Mouse (Mus musculus): Measurements from ENCODE around the gene Rock2. TPM values are rescaled to one million over a fixed set of nuclear protein-coding genes. Genes with fewer than 3 reads are reported as not detected.

Rock2 gene
- polyA plus RNA-seq, 1 experiment = 14.4 TPM

DNA sequence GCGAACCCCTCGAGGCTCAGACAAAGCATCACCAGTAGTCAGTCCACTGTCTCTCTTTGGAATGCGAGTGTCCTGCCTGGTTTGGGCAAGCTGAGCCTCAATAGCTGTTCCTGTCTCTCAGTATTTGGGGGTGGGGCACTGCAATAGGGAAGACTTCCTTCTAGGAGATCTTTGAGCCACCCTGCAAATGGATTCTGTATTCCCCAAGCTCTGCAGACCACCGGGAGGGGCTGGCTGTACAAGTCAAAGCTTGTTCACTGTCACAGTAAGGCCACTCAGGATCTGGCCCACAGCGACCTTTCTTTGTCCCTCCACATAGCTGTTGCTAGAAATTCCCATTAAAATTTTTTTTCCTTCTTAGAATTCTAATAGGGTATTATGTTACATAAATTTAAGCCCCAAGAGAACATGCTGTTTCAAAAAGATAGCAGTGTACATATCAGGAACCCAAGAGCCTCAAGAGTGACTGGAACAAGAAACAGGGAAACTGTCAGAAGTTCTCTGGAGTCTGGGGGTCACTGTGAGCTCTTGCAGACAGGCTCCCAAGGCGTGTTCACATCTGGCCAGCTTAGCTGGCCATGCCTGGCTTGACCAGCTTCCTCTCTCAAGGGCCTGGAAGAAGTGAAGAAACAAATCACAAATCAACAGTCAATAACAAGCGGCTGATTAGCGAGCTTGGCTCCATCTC lies 25.5 kb upstream of the Rock2 start:
- Histone ChIP-seq H3K27me3 (ENCODE audit: control insufficient read depth, insufficient read depth, insufficient read length) (no peaks in the 10 kb centered on the region), H3K4me3 (no peak overlapping the region), H3K36me3 (ENCODE audit: control insufficient read depth, insufficient read depth) (no peaks in the 10 kb centered on the region), H3K4me2 (ENCODE audit: low read depth) (peak overlapping the region; percentile 80), H3ac (ENCODE audit: control insufficient read depth, insufficient read length) (no peak overlapping the region), H3K79me2 (ENCODE audit: control insufficient read depth, insufficient read depth) (no peaks in the 10 kb centered on the region)
- TF ChIP-seq MYOG (IDR thresholded peaks at IDR 0.05; ENCODE audit: control insufficient read depth in 1 of 3, insufficient read depth in 1 of 3, insufficient read length in 2 of 3, low read depth in 2 of 3) = no peak
- TF ChIP-seq POLR2A (IDR thresholded peaks at IDR 0.05; ENCODE audit: insufficient read length, low read depth) = no peak
- TF ChIP-seq MYOD1 (IDR thresholded peaks at IDR 0.05; ENCODE audit: control insufficient read depth in 1 of 3, insufficient read length in 2 of 3, low read depth in 2 of 3) = no peak
- no peak for TF ChIP-seq POLR2AphosphoS2 (IDR thresholded peaks at IDR 0.05; ENCODE audit: insufficient read length, low read depth)
- TF ChIP-seq USF1 (IDR thresholded peaks at IDR 0.05; ENCODE audit: low read depth) = no peak
- TF ChIP-seq CEBPB (IDR thresholded peaks at IDR 0.05; ENCODE audit: insufficient read depth, poor library complexity, severe bottlenecking) = no peak
- no peak for TF ChIP-seq TCF12 (IDR thresholded peaks at IDR 0.05; ENCODE audit: insufficient read depth, poor library complexity, severe bottlenecking)
- TF ChIP-seq TCF3 (IDR thresholded peaks at IDR 0.05; ENCODE audit: insufficient read length, low read depth) = no peak
- no peak for TF ChIP-seq E2F4 (IDR thresholded peaks at IDR 0.05; ENCODE audit: insufficient read depth)
- no peak for TF ChIP-seq MAX (IDR thresholded peaks at IDR 0.05; ENCODE audit: low read depth)
- no peak for TF ChIP-seq REST (IDR thresholded peaks at IDR 0.05; ENCODE audit: insufficient read depth, insufficient read length)
- no peak for TF ChIP-seq SRF (IDR thresholded peaks at IDR 0.05; ENCODE audit: control insufficient read depth, insufficient read length, low read depth)

DNA sequence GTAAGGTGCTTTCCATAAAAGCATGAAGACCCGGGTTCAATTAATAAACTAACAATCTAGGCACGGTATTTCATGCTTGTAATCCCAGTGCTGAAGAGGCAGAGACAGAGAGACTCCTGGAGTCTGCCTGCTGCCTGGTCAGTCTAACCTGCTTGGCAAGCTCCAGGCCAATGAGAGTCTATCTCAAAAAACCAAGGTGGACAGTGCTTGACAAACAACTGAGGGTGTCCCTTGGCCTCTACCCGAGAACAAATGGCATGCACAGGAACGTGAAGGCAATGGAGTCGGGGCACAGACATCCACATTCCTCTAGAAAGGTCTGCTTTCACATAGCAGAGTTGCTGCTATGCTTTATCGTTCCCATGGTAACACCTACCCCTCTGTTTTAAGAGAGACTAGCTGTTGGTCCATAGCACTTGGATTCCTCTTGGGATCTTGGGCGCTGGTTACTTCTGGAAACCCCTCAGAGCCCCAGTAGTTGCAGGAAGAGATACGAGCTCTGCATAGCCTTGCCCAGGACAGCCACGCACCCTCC lies 24.8 kb upstream of the Rock2 start:
- Histone ChIP-seq H3K36me3 (ENCODE audit: control insufficient read depth, insufficient read depth) (no peaks in the 10 kb centered on the region), H3K27me3 (ENCODE audit: control insufficient read depth, insufficient read depth, insufficient read length) (no peaks in the 10 kb centered on the region), H3K4me2 (ENCODE audit: low read depth) (peak overlapping the region; percentile 80), H3ac (ENCODE audit: control insufficient read depth, insufficient read length) (no peak overlapping the region), H3K79me2 (ENCODE audit: control insufficient read depth, insufficient read depth) (no peaks in the 10 kb centered on the region), H3K4me3 (no peak overlapping the region)
- TF ChIP-seq TCF12 (IDR thresholded peaks at IDR 0.05; ENCODE audit: insufficient read depth, poor library complexity, severe bottlenecking) (no peak), POLR2A (IDR thresholded peaks at IDR 0.05; ENCODE audit: insufficient read length, low read depth) (no peak), MYOD1 (IDR thresholded peaks at IDR 0.05; ENCODE audit: control insufficient read depth in 1 of 3, insufficient read length in 2 of 3, low read depth in 2 of 3) (no peak), REST (IDR thresholded peaks at IDR 0.05; ENCODE audit: insufficient read depth, insufficient read length) (no peak), E2F4 (IDR thresholded peaks at IDR 0.05; ENCODE audit: insufficient read depth) (no peak), POLR2AphosphoS2 (IDR thresholded peaks at IDR 0.05; ENCODE audit: insufficient read length, low read depth) (no peak), MAX (IDR thresholded peaks at IDR 0.05; ENCODE audit: low read depth) (no peak), USF1 (IDR thresholded peaks at IDR 0.05; ENCODE audit: low read depth) (no peak), TCF3 (IDR thresholded peaks at IDR 0.05; ENCODE audit: insufficient read length, low read depth) (no peak), MYOG (IDR thresholded peaks at IDR 0.05; ENCODE audit: control insufficient read depth in 1 of 3, insufficient read depth in 1 of 3, insufficient read length in 2 of 3, low read depth in 2 of 3) (no peak), CEBPB (IDR thresholded peaks at IDR 0.05; ENCODE audit: insufficient read depth, poor library complexity, severe bottlenecking) (no peak), SRF (IDR thresholded peaks at IDR 0.05; ENCODE audit: control insufficient read depth, insufficient read length, low read depth) (no peak)

- Histone ChIP-seq H3K36me3 (ENCODE audit: control insufficient read depth, insufficient read depth) (no peaks in the 10 kb centered on the region), H3ac (ENCODE audit: control insufficient read depth, insufficient read length) (no peak overlapping the region), H3K79me2 (ENCODE audit: control insufficient read depth, insufficient read depth) (no peaks in the 10 kb centered on the region), H3K4me3 (no peak overlapping the region), H3K4me2 (ENCODE audit: low read depth) (peak overlapping the region; percentile 80), H3K27me3 (ENCODE audit: control insufficient read depth, insufficient read depth, insufficient read length) (no peaks in the 10 kb centered on the region)
- TF ChIP-seq TCF12 (IDR thresholded peaks at IDR 0.05; ENCODE audit: insufficient read depth, poor library complexity, severe bottlenecking) (peak; percentile 18), MYOD1 (IDR thresholded peaks at IDR 0.05; ENCODE audit: control insufficient read depth in 1 of 3, insufficient read length in 2 of 3, low read depth in 2 of 3) (peak; percentile 25 to 72 (median 38)), MYOG (IDR thresholded peaks at IDR 0.05; ENCODE audit: control insufficient read depth in 1 of 3, insufficient read depth in 1 of 3, insufficient read length in 2 of 3, low read depth in 2 of 3) (peak in 2 of 3 experiments; percentile 46 to 76), REST (IDR thresholded peaks at IDR 0.05; ENCODE audit: insufficient read depth, insufficient read length) (no peak)
Observed at GRCm38 (mm10) chr12:16870405-16871068, 24.2 kb upstream of the Rock2 start.

DNA sequence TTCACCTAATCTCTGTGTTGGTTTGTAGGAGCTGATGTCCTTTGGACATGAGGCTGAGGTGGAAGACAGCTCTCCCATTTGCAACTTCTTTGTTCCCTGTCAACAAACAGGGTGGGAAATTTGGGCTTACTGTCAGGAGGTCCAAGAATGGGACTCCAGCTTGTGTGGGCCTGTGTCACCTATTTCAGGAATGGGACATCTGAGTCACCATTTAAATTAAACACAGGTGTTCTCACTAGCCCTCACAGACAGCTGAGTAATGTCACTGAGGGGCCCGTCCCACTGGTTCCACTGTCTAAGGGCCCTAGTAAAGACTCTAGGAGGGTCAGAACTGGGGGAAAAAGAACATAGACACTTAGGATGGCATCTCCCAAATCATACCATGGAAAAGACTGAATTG lies 22.7 kb upstream of the Rock2 start:
- Histone ChIP-seq H3ac (ENCODE audit: control insufficient read depth, insufficient read length) (no peak overlapping the region), H3K4me3 (no peak overlapping the region), H3K36me3 (ENCODE audit: control insufficient read depth, insufficient read depth) (no peaks in the 10 kb centered on the region), H3K79me2 (ENCODE audit: control insufficient read depth, insufficient read depth) (no peaks in the 10 kb centered on the region), H3K27me3 (ENCODE audit: control insufficient read depth, insufficient read depth, insufficient read length) (no peaks in the 10 kb centered on the region), H3K4me2 (ENCODE audit: low read depth) (no peak overlapping the region)
- TF ChIP-seq MYOG (IDR thresholded peaks at IDR 0.05; ENCODE audit: control insufficient read depth in 1 of 3, insufficient read depth in 1 of 3, insufficient read length in 2 of 3, low read depth in 2 of 3) (no peak), MYOD1 (IDR thresholded peaks at IDR 0.05; ENCODE audit: control insufficient read depth in 1 of 3, insufficient read length in 2 of 3, low read depth in 2 of 3) (no peak), USF1 (IDR thresholded peaks at IDR 0.05; ENCODE audit: low read depth) (no peak), TCF3 (IDR thresholded peaks at IDR 0.05; ENCODE audit: insufficient read length, low read depth) (no peak), E2F4 (IDR thresholded peaks at IDR 0.05; ENCODE audit: insufficient read depth) (no peak), POLR2AphosphoS2 (IDR thresholded peaks at IDR 0.05; ENCODE audit: insufficient read length, low read depth) (no peak), MAX (IDR thresholded peaks at IDR 0.05; ENCODE audit: low read depth) (no peak), SRF (IDR thresholded peaks at IDR 0.05; ENCODE audit: control insufficient read depth, insufficient read length, low read depth) (no peak), REST (IDR thresholded peaks at IDR 0.05; ENCODE audit: insufficient read depth, insufficient read length) (no peak), POLR2A (IDR thresholded peaks at IDR 0.05; ENCODE audit: insufficient read length, low read depth) (no peak), CEBPB (IDR thresholded peaks at IDR 0.05; ENCODE audit: insufficient read depth, poor library complexity, severe bottlenecking) (no peak), TCF12 (IDR thresholded peaks at IDR 0.05; ENCODE audit: insufficient read depth, poor library complexity, severe bottlenecking) (no peak)
